Mouse (Mus musculus): ENCODE measurements around the gene Hpdl.
"Not testable (repeated sequence)": the region's sequence is repeated elsewhere in the genome, so short reads cannot be mapped to it uniquely, and the experiment has no call there.

Gene Hpdl

DNA sequence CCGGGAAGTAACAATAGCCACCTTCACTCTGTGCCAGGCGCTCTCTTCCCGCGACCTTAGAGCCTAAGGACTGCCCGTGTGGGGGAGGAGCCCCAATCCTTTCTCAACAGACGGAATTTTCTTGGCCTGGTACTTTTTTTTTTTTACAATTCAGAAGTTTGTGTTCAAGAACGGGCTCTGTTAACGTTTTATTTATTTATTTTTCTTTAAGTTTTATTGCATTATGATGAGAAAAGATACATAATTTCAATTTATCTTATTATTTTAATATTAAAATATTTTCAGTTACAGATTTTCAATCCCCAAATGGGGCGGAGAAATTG is at the start of gene Hpdl:
Hpdl (minus strand) TSS at position 14 of the 323 bp plus-strand sequence.
- no peak for DNase-seq (ENCODE audit: low spot score)

- DNase-seq (ENCODE audit: low spot score), result no peak
Observed at GRCm38 (mm10) chr4:116869898-116870297, 48.4 kb upstream of the Hpdl start.

DNA sequence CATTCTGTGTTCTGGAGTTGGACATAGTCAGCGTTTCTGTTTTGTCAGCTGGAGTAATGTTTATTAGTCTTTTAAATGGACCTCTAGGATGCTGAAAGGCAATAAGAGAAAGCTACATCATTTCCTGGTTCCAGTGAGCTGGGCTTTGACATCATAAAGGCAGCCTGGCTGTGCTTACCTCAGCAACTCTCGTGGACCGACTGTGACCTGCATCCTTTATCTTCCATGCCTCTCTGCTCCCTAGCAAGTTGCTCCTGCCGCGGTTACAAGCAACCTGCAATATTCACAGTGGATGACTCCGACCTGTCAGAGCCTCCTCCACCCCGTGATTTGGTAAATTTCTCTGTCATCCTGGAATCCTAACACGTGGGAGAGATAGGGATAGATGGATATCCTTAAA is 40.5 kb upstream of the Hpdl start:
- DNase-seq (ENCODE audit: low spot score), result no peak

DNA sequence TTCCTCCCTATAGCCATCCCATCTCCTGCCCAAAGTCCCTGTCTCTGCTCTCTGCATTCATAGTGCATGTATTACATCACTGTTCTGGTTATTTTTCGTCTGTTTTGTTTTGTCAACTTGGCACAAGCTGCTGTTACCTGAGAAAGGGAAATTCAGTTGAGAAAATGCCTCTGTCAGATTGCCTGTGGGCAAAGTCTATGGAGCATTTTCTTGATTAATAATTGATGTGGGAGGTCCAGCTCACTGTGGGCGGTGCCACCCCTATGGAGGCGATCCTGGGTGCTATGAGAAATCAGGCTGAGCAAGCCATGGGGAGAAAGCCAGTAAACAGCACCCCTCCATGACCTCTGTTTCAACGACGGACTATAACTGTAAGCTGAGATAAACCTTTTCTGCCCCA is 38.2 kb upstream of the Hpdl start:
- DNase-seq (ENCODE audit: low spot score), result no peak

DNA sequence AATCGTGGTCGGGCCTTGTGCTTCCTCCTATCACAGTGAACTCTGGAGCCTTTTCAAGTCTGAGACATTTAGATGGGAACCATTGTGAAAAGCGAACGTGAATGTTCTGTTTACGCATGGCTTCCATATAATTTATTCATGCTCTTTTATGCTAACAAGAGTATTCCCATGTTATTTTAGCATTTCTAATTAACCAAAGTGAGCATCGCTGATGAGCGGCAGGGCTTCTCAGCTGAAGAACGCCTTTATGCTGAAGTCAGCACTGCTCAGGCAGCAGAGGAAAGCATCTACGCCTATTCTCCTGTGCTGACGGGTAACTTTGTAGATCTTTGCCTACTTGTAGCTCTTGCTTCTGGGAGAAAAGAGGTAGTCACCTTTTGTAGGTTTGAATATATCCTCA is 35.7 kb upstream of the Hpdl start:
- DNase-seq (ENCODE audit: low spot score), result no peak

GRCm38 (mm10) chr4:116854286-116854685 is 32.8 kb upstream of the Hpdl start:
- DNase-seq (ENCODE audit: low spot score), result no peak

- DNase-seq (ENCODE audit: low spot score), result no peak
Observed at GRCm38 (mm10) chr4:116849901-116850300, 28.4 kb upstream of the Hpdl start.

DNA sequence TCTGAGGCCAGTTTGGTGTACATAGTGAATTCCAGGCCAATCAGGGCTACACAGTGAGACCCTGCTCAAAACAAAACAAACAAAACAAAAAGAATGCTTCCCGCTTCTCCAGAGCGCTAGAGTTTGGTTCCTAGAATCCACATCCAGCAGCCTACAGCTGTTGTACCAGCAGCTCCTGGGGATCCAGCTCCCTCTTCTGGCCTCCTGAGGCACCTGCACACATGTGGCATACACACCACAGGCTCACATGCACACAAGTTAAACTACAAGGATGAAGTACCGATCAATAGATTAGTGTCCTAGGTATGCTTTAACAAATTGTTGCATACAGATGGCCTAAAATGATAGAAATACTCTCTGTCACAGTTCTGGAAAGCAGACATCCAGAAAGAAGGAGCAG is 22.8 kb upstream of the Hpdl start:
- no peak for DNase-seq (ENCODE audit: low spot score)

DNA sequence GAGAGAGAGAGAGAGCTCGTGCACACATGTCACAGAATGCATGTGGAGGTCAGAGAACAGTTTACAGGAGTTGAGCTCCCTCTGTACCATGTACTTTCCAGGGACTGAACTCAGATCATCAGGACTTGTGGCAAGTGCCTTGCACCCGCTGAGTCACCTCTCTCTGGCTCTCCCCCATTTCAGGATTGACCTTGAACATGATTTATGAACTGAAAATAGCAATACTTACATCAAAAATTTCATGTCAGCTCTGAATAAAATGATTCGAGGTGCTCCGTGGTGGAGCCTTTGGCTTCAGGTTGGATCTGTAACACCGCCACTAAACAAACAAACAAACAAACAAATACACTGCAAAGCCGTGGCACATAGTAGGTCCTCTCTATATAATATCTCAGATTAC is 19.3 kb upstream of the Hpdl start:
- no peak for DNase-seq (ENCODE audit: low spot score)

DNA sequence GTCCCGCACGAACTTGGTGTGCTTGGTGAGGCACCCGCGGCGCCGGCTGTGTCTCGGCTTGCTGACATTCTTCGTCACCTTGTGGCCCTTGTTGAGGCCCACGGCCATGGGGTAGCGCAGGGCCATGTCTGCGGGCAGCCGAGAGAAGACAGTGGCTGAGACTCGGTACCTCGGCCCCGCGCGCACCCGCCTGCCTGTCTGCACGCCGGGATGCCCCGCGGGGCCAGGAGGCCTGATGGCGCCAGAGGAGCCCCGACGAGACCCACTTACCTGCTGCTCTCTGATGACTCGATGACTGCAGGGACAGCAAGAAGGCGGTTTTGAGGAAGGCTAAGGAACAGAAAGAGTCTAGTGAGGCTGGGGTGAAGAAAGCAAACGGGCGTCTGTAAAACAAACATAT is 18.6 kb upstream of the Hpdl start:
- DNase-seq (ENCODE audit: low spot score), result not testable (repeated sequence)

GRCm38 (mm10) chr4:116838999-116839398 is 17.5 kb upstream of the Hpdl start:
- no peak for DNase-seq (ENCODE audit: low spot score)

DNA sequence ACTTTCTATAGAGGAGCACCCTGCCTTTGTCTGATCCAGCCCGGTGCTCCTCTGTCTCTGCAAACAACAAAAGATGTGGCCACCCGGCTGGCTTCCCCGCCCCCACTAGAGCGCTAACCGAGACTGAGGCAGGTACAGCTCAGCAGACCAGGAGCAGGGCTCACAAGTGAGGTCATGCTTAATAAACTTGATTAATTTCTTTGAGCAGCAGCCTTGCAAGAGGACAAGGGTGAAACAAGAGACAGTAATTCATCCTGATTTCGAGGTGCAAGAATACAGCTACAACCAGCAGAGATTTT is 8.5 kb upstream of the Hpdl start:
- DNase-seq (ENCODE audit: low spot score), result no peak

DNA sequence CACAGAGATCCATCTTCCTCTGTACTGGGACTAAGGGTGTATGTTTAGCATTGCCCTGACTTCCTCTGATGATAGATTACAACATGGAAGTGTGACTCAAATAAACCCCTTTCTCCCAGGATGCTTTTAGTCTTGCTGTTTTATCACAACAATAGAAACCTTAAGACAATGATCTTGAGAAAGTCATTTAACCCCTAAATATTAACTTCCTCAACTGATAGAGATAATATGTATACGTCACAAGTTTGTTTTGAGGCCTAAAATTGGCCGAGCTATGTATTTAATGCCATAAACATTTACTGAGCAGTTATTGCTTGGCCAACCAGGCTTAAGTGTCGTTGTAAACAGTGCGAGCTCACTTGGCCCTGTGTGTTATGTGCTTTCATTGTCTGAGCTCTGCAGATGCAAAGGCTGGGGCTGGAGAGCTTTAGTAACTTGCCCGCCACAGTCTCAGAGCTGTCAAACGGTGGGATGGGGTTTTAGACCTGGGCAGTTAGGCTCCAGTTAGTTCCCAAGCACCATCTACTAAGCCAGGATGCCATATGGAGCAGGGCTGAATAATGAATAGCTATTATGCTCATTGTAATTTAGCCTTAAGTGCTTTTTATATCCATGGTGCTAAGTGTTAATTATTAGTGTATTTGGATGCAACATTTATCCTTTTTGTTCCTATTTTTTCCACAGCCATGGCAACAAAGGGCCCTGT is 8.0 kb upstream of the Hpdl start:
- no peak for DNase-seq (ENCODE audit: low spot score)

DNA sequence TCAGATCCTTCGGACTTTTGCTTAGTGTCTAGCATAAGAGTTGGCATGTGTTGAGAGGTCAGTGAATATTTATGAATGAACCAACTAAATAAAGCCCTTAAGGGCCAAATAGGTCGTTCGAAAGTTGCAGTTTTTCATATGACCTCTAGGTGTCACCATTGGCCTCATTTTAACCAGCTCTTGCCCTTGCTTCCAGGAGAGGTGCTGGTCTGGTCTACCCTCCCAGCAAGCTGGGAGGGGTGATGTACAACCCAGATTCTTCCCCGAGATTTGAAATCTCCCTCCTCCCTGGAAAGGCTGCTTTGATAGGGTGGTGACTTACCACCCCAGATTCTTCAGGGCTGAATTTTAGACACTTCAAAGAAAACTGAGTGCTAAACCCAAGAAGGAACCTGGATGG is 6.3 kb upstream of the Hpdl start:
- no peak for DNase-seq (ENCODE audit: low spot score)

DNA sequence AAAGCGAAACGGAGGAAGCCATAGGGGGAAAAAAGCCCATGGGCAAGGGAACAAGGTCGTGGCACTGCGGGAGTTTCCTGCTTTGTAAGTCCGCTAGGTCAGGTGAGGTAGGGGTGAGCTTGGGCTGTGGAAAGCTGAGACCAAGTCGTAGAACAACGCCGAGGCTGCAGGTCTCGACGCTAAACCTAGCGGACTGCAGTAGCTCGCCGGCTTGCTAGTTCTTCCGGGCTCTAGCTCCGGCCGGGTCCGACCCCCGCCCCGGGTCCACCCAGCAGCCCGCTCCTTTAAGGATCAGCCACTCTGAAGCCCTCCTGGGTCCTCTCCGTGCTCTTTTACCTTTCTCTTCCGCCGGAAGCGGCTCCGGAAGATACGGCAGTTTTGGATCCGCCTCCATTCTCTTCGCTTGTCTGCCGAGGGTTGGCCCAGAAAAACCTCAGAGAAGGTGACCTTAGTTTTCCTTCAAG is 3.1 kb upstream of the Hpdl start:
- DNase-seq (ENCODE audit: low spot score), result peak; percentile 67

- peak; percentile 78 for DNase-seq (ENCODE audit: low spot score)
Observed at GRCm38 (mm10) chr4:116820902-116821693, 409 bp downstream of the Hpdl start.

DNA sequence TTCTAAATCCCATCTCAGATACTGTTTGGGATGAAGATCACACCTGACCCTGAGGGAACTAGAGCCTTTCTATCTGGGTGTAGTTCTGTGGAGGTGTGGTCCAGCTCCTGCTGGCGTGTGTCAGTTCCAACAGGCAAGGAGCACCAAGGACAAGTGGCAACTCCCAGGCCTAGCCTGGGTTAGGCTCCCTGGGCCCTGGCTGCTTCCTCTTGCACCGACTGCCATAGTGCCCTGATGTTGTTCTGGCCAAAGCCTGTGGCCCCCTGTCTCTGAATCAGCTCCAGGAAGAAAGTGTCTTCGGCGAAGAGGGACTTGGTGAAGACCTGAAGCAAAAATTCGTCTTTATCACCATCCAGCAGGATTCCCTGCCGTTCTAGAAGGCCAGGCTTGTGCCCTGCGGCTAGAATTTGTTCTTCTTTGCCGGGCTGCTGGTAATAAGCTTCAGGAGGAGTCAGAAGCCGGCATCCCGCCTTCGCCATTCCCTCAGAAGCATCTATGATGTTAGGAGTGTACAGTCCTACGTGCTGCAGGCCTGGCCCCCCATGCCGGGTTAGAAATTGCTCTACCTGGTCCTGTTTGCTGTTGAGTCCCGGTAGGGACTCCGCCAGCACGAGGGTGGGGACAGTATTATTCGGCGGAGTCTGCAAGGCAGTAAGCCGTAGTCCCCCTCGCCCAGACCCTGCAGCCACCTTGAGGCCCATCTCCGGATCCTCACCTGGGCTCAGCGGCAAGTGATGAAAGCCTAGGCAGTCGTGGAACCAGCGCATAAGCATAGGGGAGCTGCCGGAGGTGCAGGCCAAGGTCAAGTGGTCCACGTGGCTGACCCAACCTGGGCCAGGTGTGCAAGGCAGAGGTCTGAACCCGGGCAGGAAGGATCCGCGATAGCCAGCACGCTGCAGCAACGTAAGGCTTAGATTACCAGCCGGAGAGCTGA is 1.3 kb downstream of the Hpdl start:
- no peak for DNase-seq (ENCODE audit: low spot score)

GRCm38 (mm10) chr4:116817486-116817885 is 4.0 kb downstream of the Hpdl start:
- DNase-seq (ENCODE audit: low spot score), result no peak

- DNase-seq (ENCODE audit: low spot score), result no peak
Observed at GRCm38 (mm10) chr4:116815276-116815675, 6.2 kb downstream of the Hpdl start.

DNA sequence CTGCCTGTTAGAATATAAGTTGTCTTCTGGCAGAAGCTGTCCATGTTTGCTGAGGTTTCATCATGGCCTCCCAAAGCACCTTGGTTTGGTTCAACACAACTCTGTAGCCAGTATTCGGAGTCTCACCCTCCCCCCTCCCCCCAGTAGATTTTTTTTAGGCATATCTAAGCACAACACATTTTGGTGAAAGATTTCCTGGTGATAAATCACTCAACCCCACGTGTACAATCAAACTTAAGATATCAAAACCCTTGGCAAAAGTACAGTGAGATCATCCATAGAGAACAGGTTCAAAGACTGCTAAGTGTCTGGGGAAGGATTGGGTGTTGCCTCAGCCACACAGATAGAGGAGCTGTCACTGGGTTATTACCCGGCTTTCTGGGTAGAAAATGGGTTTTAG is 10.5 kb downstream of the Hpdl start:
- no peak for DNase-seq (ENCODE audit: low spot score)

DNA sequence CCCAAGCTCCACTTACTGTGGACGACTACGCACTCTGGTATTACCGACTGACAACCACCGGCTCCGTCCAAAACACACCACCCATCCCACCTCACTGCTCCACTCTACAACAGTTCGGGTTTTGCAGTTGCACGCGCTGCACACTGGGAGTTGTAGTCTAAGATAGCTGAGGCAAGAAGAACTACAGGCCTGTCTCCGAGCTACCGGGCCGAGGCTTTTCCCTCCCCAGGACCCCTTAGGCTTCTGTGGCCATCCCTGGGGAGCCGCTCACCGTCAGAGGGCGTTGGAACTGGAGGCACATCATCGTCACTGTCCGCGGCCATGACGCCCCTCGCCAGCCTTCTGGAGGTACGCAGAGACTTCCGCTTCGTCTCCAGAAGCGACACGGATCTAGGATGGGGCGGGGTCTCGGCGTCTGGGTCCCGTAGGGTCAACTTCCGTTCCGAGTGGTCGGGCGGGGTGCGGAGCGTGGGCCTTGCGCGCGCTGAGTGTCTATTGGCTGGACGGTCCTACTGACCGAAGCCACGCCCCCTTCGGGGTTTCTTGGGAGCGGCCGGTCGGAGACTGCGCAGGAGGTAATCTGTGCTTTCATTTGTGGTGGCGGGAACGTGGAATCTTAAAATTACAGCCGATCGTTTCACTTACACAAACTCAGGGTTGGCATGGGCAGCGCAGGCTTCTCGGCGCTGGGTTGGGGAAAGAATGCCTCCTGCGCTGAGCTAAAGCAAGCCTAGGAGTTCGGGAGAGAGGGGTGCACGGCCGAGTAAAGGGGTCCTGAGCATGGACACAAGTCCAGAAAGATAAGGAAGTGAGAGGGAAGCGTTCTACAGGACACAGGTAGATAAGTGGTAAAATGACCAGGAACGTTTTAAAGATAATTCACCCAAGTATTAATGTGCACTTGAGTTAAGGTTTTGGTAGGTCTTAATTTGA is 14.0 kb downstream of the Hpdl start, which contains the start of the genes Toe1 and Mutyh:
Toe1 (minus strand) TSS at position 444 of the 933 bp plus-strand sequence.
Mutyh (plus strand) TSS at position 527 of the 933 bp plus-strand sequence.
- DNase-seq (ENCODE audit: low spot score), result peak; percentile 94
